Mouse (Mus musculus) liver, embryonic 14.5 days (tissue): ENCODE results near the gene Ephb1.
A peak's percentile ranks its signal among the peaks of the same experiment; 100 is the strongest.

ENCODE experiments used
- CTCF ChIP-seq: IDR thresholded peaks from 2 replicates; pipeline ENCODE4 v1.5.1; 2016; ENCODE audit warnings: antibody characterized with exemption, low read depth, control low read depth
- EP300 ChIP-seq: IDR thresholded peaks from 2 replicates; pipeline ENCODE4 v1.6.1; 2016; ENCODE audit warnings: antibody characterized with exemption, low read depth

DNA sequence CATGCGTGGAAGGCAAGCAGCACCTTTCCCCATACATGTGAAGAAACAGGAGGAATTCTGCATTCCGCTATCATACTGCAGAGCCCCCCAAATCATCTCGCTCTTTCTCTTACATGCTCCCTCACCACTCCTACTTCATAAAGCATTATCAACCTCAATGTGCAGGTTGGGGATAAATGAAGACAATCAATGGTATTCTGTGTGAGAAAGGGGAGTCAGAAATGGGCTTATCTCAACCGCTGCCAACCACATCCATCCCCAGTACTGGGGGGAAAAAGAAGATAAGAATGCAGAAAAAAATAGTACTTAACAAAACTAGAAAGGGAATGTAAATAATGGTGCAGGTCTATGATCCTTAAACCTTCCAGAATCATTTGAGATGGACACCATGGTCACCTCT is 408.7 kb downstream of the Ephb1 start:
- peak; percentile 88 for TF ChIP-seq EP300
- TF ChIP-seq CTCF: no peak
